Mouse (Mus musculus) thymus, adult 2 months (tissue): ENCODE data around the gene Pgap3.

Experiments
- CTCF ChIP-seq: fragments of 200-500 bp; IDR thresholded peaks from 2 replicates; pipeline ENCODE4 v1.5.1; 2012; ENCODE audit warnings: mild to moderate bottlenecking, control low read depth, low read length, moderate library complexity, borderline replicate concordance; ENCODE audit not compliant: control insufficient read depth, poor library complexity, insufficient read depth; ENCODE audit errors: extremely low read depth
- POLR2A ChIP-seq: fragments of 200-500 bp; IDR thresholded peaks from 2 replicates; pipeline ENCODE4 v1.6.1; 2012; ENCODE audit warnings: mild to moderate bottlenecking, low read length, control low read depth, moderate library complexity; ENCODE audit not compliant: control insufficient read depth, poor library complexity, insufficient read depth; ENCODE audit errors: extremely low read depth

GRCm38 (mm10) chr11:98386596-98386995 lies 13.7 kb downstream of the Pgap3 start:
- TF ChIP-seq CTCF (no peak), POLR2A (no peak)
